Mouse (Mus musculus) midbrain, postnatal 0 days (tissue): ENCODE data around the gene Pym1. TPM values are rescaled to one million over a fixed set of nuclear protein-coding genes. Genes with fewer than 3 reads are reported as not detected.
A peak's percentile ranks its signal among the peaks of the same experiment; 100 is the strongest.

Experiments used
- ATAC-seq: fragments of 200-750 bp; cut with Nextera tagmentation; 2 replicates; pipeline ENCODE4 v1.8.0; 2017; ENCODE audit warnings: moderate number of reproducible peaks, mild to moderate bottlenecking, moderate TSS enrichment, moderate library complexity; ENCODE audit not compliant: low FRiP score
- DNase-seq: peaks from one replicate; pipeline ENCODE4 v3.0.0-alpha.2; 2015; ENCODE audit warnings: low spot score
- H3K27ac ChIP-seq: fragments of 300-500 bp; sonication (generic); 2 replicates; pipeline ENCODE4 v1.5.1; 2014; ENCODE audit warnings: low read depth, mild to moderate bottlenecking, low read length, mixed read lengths
- H3K27me3 ChIP-seq: fragments of 300-500 bp; sonication (generic); 2 replicates; pipeline ENCODE4 v1.6.1; 2014; ENCODE audit warnings: low read length, control low read depth, mixed read lengths; ENCODE audit not compliant: insufficient read depth
- H3K36me3 ChIP-seq: fragments of 300-500 bp; sonication (generic); 2 replicates; pipeline ENCODE4 v1.6.1; 2014; ENCODE audit warnings: low read length, control low read depth, mixed read lengths; ENCODE audit not compliant: insufficient read depth
- H3K4me1 ChIP-seq: fragments of 300-500 bp; sonication (generic); 2 replicates; pipeline ENCODE4 v1.6.1; 2014; ENCODE audit warnings: mild to moderate bottlenecking, control low read depth, antibody characterized with exemption, low read length, mixed read lengths; ENCODE audit not compliant: insufficient read depth
- H3K4me2 ChIP-seq: fragments of 300-500 bp; sonication (generic); 2 replicates; pipeline ENCODE4 v1.6.1; 2014; ENCODE audit warnings: low read depth, mild to moderate bottlenecking, low read length, mixed read lengths; ENCODE audit not compliant: poor library complexity, severe bottlenecking
- H3K4me3 ChIP-seq: fragments of 300-500 bp; sonication (generic); 2 replicates; pipeline ENCODE4 v1.5.1; 2014; ENCODE audit warnings: low read depth, mild to moderate bottlenecking, low read length, moderate library complexity
- H3K9ac ChIP-seq: fragments of 300-500 bp; sonication (generic); replicated peaks from 2 replicates; pipeline ENCODE4 v1.6.1; 2014; ENCODE audit warnings: mild to moderate bottlenecking, low read length, moderate library complexity, mixed read lengths; ENCODE audit not compliant: poor library complexity, severe bottlenecking
- H3K9me3 ChIP-seq: fragments of 300-500 bp; sonication (generic); 2 replicates; pipeline ENCODE4 v1.6.1; 2016; ENCODE audit warnings: low read length, control low read depth
- CTCF ChIP-seq: IDR thresholded peaks from 2 replicates; pipeline ENCODE4 v1.5.1; 2016; ENCODE audit warnings: antibody characterized with exemption, mild to moderate bottlenecking
- WGBS: fragments of 180-500 bp; shearing (Covaris S2); extraction: QIAGEN DNeasy Blood & Tissue Kit; methylation state at CpG from one replicate; pipeline ENCODE4 v1.1.7; 2014; 5-methylcytosine and 5-hydroxymethylcytosine counted together
- polyA plus RNA-seq: library from polyadenylated mRNA; unstranded; fragments of >200 nt; fragmentation: Nextera tagmentation; extraction: Ambion mirVana; gene quantifications from 2 replicates; pipeline ENCODE4 v1.2.1, GENCODE M21; 2015
- total RNA-seq: library from RNA; depleted of rRNA; stranded (reverse); fragments of >200 nt; gene quantifications from 2 replicates; pipeline ENCODE4 v1.2.3, GENCODE M21; 2014

The Pym1 gene
- total and polyA plus RNA-seq, 2 experiments from 2014 or later = 52.2 to 54.9 TPM

- Histone ChIP-seq H3K4me3 (no peak overlapping the region), H3K4me1 (no peaks in the 10 kb centered on the region), H3K4me2 (no peak overlapping the region), H3K36me3 (no peaks in the 10 kb centered on the region; the same call in 1 of the 2 replicates), H3K9me3 (no peaks in the 10 kb centered on the region), H3K27me3 (no peaks in the 10 kb centered on the region), H3K27ac (no peak overlapping the region), H3K9ac (no peak overlapping the region)
- ATAC-seq (no peak), DNase-seq (peak; percentile 14)
- TF ChIP-seq CTCF = no peak
- 96% methylated on average over 3 of the region's 3 CpGs for WGBS
Observed at GRCm38 (mm10) chr10:128795581-128795980, 47.9 kb downstream of the Pym1 start.

- Histone ChIP-seq H3K9me3 (no peaks in the 10 kb centered on the region), H3K27me3 (no peaks in the 10 kb centered on the region), H3K27ac (no peak overlapping the region), H3K36me3 (peaks cover 5% of the 10 kb centered on the region; the same call in 1 of the 2 replicates), H3K4me3 (no peak overlapping the region), H3K4me1 (peaks cover 6% of the 10 kb centered on the region), H3K4me2 (no peak overlapping the region), H3K9ac (no peak overlapping the region)
- 96% methylated on average over 8 of the region's 8 CpGs for WGBS
- ATAC-seq = no peak
- no peak for TF ChIP-seq CTCF
- no peak for DNase-seq
Observed at GRCm38 (mm10) chr10:128798676-128799075, 51.0 kb downstream of the Pym1 start.

- Histone ChIP-seq H3K4me2 (no peak overlapping the region), H3K9me3 (no peaks in the 10 kb centered on the region), H3K27ac (no peak overlapping the region), H3K36me3 (peaks cover 10% of the 10 kb centered on the region), H3K27me3 (no peaks in the 10 kb centered on the region), H3K4me3 (no peak overlapping the region), H3K4me1 (peaks cover 12% of the 10 kb centered on the region), H3K9ac (no peak overlapping the region)
- WGBS = 88% methylated on average over 16 of the region's 16 CpGs
- DNase-seq (no peak), ATAC-seq (no peak)
- TF ChIP-seq CTCF = no peak
Observed at GRCm38 (mm10) chr10:128801981-128802495, 54.3 kb downstream of the Pym1 start.

- Histone ChIP-seq H3K27me3 (no peaks in the 10 kb centered on the region), H3K9me3 (no peaks in the 10 kb centered on the region), H3K4me3 (0 out of 2 replicates have a peak overlapping the region, but pooled peaks have one; percentile 85), H3K27ac (0 out of 2 replicates have a peak overlapping the region, but pooled peaks have one; percentile 96), H3K36me3 (peaks cover 14% of the 10 kb centered on the region), H3K9ac (no peak overlapping the region), H3K4me2 (peak overlapping the region; percentile 77), H3K4me1 (peaks cover 20% of the 10 kb centered on the region)
- WGBS = 63% methylated on average over 4 of the region's 4 CpGs
- ATAC-seq (no peak), DNase-seq (no peak)
- TF ChIP-seq CTCF = no peak
Observed at GRCm38 (mm10) chr10:128802956-128803355, 55.3 kb downstream of the Pym1 start.

- Histone ChIP-seq H3K4me3 (peak overlapping the region; percentile 85), H3K27ac (peak overlapping the region; percentile 96), H3K36me3 (peaks cover 14% of the 10 kb centered on the region; the same call in 1 of the 2 replicates), H3K4me1 (peaks cover 20% of the 10 kb centered on the region), H3K9ac (peak overlapping the region; percentile 87), H3K9me3 (no peaks in the 10 kb centered on the region), H3K4me2 (peak overlapping the region; percentile 77), H3K27me3 (no peaks in the 10 kb centered on the region)
- WGBS = 10% methylated on average over 6 of the region's 6 CpGs
- TF ChIP-seq CTCF = no peak
- ATAC-seq (no peak), DNase-seq (no peak)
Observed at GRCm38 (mm10) chr10:128803361-128803760, 55.7 kb downstream of the Pym1 start.

- ATAC-seq = peak; percentile 3; the same call in 1 of the 2 replicates
- TF ChIP-seq CTCF = no peak
- peak within 1 kb of the TSS; percentile 87 for H3K9ac ChIP-seq
- peak within 1 kb of the TSS; percentile 77 for H3K4me2 ChIP-seq
- peak; percentile 70 for DNase-seq
- H3K27ac ChIP-seq = peak within 1 kb of the TSS; percentile 96
- H3K27me3 ChIP-seq = no peaks in the 10 kb centered on the region
- peak within 1 kb of the TSS; percentile 85 for H3K4me3 ChIP-seq
- no peaks in the 10 kb centered on the region for H3K9me3 ChIP-seq
- H3K4me1 ChIP-seq = peaks cover 23% of the 10 kb centered on the region
- WGBS = under 1% methylated on average over 14 of the region's 14 CpGs
- H3K36me3 ChIP-seq = peaks cover 14% of the 10 kb centered on the region; the same call in 1 of the 2 replicates
Observed at GRCm38 (mm10) chr10:128803771-128804270, 56.1 kb downstream of the Pym1 start, which contains the start of gene Dnajc14. Dnajc14 (plus strand) TSS chr10:128804062.
